Mouse (Mus musculus): ENCODE results near the gene Itga9. TPM values are rescaled to one million over a fixed set of nuclear protein-coding genes. Genes with fewer than 3 reads are reported as not detected.

The Itga9 gene
- polyA plus RNA-seq, 1 experiment, result 6.2 TPM

- Histone ChIP-seq H3K27ac (ENCODE audit: control insufficient read depth, insufficient read depth, low read depth, low read length) (no peak overlapping the region), H3K27me3 (ENCODE audit: control insufficient read depth, insufficient read depth, low read length) (no peaks in the 10 kb centered on the region), H3K4me1 (ENCODE audit: control insufficient read depth, insufficient read depth, low read length) (no peaks in the 10 kb centered on the region), H3K4me3 (ENCODE audit: control insufficient read depth, low read depth, low read length) (no peak overlapping the region), H3K36me3 (ENCODE audit: control insufficient read depth, insufficient read depth, low read length) (no peaks in the 10 kb centered on the region)
- TF ChIP-seq CTCF (IDR thresholded peaks at IDR 0.05; ENCODE audit: control insufficient read depth, insufficient read depth, insufficient replicate concordance, low read depth, low read length) (no peak), POLR2A (IDR thresholded peaks at IDR 0.05; ENCODE audit: control insufficient read depth, low read depth, low read length) (no peak)
Observed at GRCm38 (mm10) chr9:118725128-118725527, 118.6 kb downstream of the Itga9 start.

- no peak overlapping the region for H3K27ac ChIP-seq (ENCODE audit: control insufficient read depth, insufficient read depth, low read depth, low read length)
- no peak overlapping the region for H3K4me3 ChIP-seq (ENCODE audit: control insufficient read depth, low read depth, low read length)
- no peaks in the 10 kb centered on the region for H3K4me1 ChIP-seq (ENCODE audit: control insufficient read depth, insufficient read depth, low read length)
- H3K27me3 ChIP-seq (ENCODE audit: control insufficient read depth, insufficient read depth, low read length), result no peaks in the 10 kb centered on the region
- H3K36me3 ChIP-seq (ENCODE audit: control insufficient read depth, insufficient read depth, low read length), result no peaks in the 10 kb centered on the region
- TF ChIP-seq CTCF (IDR thresholded peaks at IDR 0.05; ENCODE audit: control insufficient read depth, insufficient read depth, insufficient replicate concordance, low read depth, low read length) (no peak), POLR2A (IDR thresholded peaks at IDR 0.05; ENCODE audit: control insufficient read depth, low read depth, low read length) (no peak)
Observed at GRCm38 (mm10) chr9:118726550-118726949, 120.1 kb downstream of the Itga9 start.

GRCm38 (mm10) chr9:118728296-118728695 lies 121.8 kb downstream of the Itga9 start:
- Histone ChIP-seq H3K36me3 (ENCODE audit: control insufficient read depth, insufficient read depth, low read length) (no peaks in the 10 kb centered on the region), H3K4me1 (ENCODE audit: control insufficient read depth, insufficient read depth, low read length) (no peaks in the 10 kb centered on the region), H3K4me3 (ENCODE audit: control insufficient read depth, low read depth, low read length) (no peak overlapping the region), H3K27me3 (ENCODE audit: control insufficient read depth, insufficient read depth, low read length) (no peaks in the 10 kb centered on the region), H3K27ac (ENCODE audit: control insufficient read depth, insufficient read depth, low read depth, low read length) (no peak overlapping the region)
- TF ChIP-seq CTCF (IDR thresholded peaks at IDR 0.05; ENCODE audit: control insufficient read depth, insufficient read depth, insufficient replicate concordance, low read depth, low read length) (no peak), POLR2A (IDR thresholded peaks at IDR 0.05; ENCODE audit: control insufficient read depth, low read depth, low read length) (no peak)

- H3K27me3 ChIP-seq (ENCODE audit: control insufficient read depth, insufficient read depth, low read length), result no peaks in the 10 kb centered on the region
- no peaks in the 10 kb centered on the region for H3K36me3 ChIP-seq (ENCODE audit: control insufficient read depth, insufficient read depth, low read length)
- H3K4me1 ChIP-seq (ENCODE audit: control insufficient read depth, insufficient read depth, low read length), result no peaks in the 10 kb centered on the region
- H3K4me3 ChIP-seq (ENCODE audit: control insufficient read depth, low read depth, low read length), result no peak overlapping the region
- TF ChIP-seq CTCF (IDR thresholded peaks at IDR 0.05; ENCODE audit: control insufficient read depth, insufficient read depth, insufficient replicate concordance, low read depth, low read length) (no peak), POLR2A (IDR thresholded peaks at IDR 0.05; ENCODE audit: control insufficient read depth, low read depth, low read length) (no peak)
- no peak overlapping the region for H3K27ac ChIP-seq (ENCODE audit: control insufficient read depth, insufficient read depth, low read depth, low read length)
Observed at GRCm38 (mm10) chr9:118728987-118729386, 122.5 kb downstream of the Itga9 start.

- no peaks in the 10 kb centered on the region for H3K27me3 ChIP-seq (ENCODE audit: control insufficient read depth, insufficient read depth, low read length)
- H3K36me3 ChIP-seq (ENCODE audit: control insufficient read depth, insufficient read depth, low read length), result no peaks in the 10 kb centered on the region
- H3K27ac ChIP-seq (ENCODE audit: control insufficient read depth, insufficient read depth, low read depth, low read length), result no peak overlapping the region
- H3K4me1 ChIP-seq (ENCODE audit: control insufficient read depth, insufficient read depth, low read length), result no peaks in the 10 kb centered on the region
- TF ChIP-seq POLR2A (IDR thresholded peaks at IDR 0.05; ENCODE audit: control insufficient read depth, low read depth, low read length) (no peak), CTCF (IDR thresholded peaks at IDR 0.05; ENCODE audit: control insufficient read depth, insufficient read depth, insufficient replicate concordance, low read depth, low read length) (no peak)
- H3K4me3 ChIP-seq (ENCODE audit: control insufficient read depth, low read depth, low read length), result no peak overlapping the region
Observed at GRCm38 (mm10) chr9:118730172-118730571, 123.7 kb downstream of the Itga9 start.

- H3K27ac ChIP-seq (ENCODE audit: control insufficient read depth, insufficient read depth, low read depth, low read length), result no peak overlapping the region
Observed at GRCm38 (mm10) chr9:118730871-118731390, 124.4 kb downstream of the Itga9 start.

GRCm38 (mm10) chr9:118731650-118732049 lies 125.2 kb downstream of the Itga9 start:
- no peak overlapping the region for H3K27ac ChIP-seq (ENCODE audit: control insufficient read depth, insufficient read depth, low read depth, low read length)

More at GRCm38 (mm10) chr9:118730871-118731390, 124.4 kb downstream of the Itga9 start:
- Histone ChIP-seq H3K36me3 (ENCODE audit: control insufficient read depth, insufficient read depth, low read length) (no peaks in the 10 kb centered on the region), H3K27me3 (ENCODE audit: control insufficient read depth, insufficient read depth, low read length) (no peaks in the 10 kb centered on the region), H3K4me1 (ENCODE audit: control insufficient read depth, insufficient read depth, low read length) (no peaks in the 10 kb centered on the region), H3K4me3 (ENCODE audit: control insufficient read depth, low read depth, low read length) (no peak overlapping the region)
- TF ChIP-seq CTCF (IDR thresholded peaks at IDR 0.05; ENCODE audit: control insufficient read depth, insufficient read depth, insufficient replicate concordance, low read depth, low read length) (no peak), POLR2A (IDR thresholded peaks at IDR 0.05; ENCODE audit: control insufficient read depth, low read depth, low read length) (no peak)

More at GRCm38 (mm10) chr9:118731650-118732049, 125.2 kb downstream of the Itga9 start:
- no peaks in the 10 kb centered on the region for H3K4me1 ChIP-seq (ENCODE audit: control insufficient read depth, insufficient read depth, low read length)
- H3K36me3 ChIP-seq (ENCODE audit: control insufficient read depth, insufficient read depth, low read length), result no peaks in the 10 kb centered on the region
- no peaks in the 10 kb centered on the region for H3K27me3 ChIP-seq (ENCODE audit: control insufficient read depth, insufficient read depth, low read length)
- TF ChIP-seq CTCF (IDR thresholded peaks at IDR 0.05; ENCODE audit: control insufficient read depth, insufficient read depth, insufficient replicate concordance, low read depth, low read length), result no peak
- no peak for TF ChIP-seq POLR2A (IDR thresholded peaks at IDR 0.05; ENCODE audit: control insufficient read depth, low read depth, low read length)
- no peak overlapping the region for H3K4me3 ChIP-seq (ENCODE audit: control insufficient read depth, low read depth, low read length)
